Mouse (Mus musculus) intestine, embryonic 15.5 days (tissue): ENCODE data around the gene Chrnb4. TPM values are rescaled to one million over a fixed set of nuclear protein-coding genes. Genes with fewer than 3 reads are reported as not detected.

Experiments used
- ATAC-seq: fragments of 200-750 bp; cut with Nextera tagmentation; 2 replicates; pipeline ENCODE4 v1.8.0; 2017; ENCODE audit warnings: moderate TSS enrichment, moderate library complexity
- H3K27ac ChIP-seq: fragments of 300-500 bp; sonication (generic); 2 replicates; pipeline ENCODE4 v1.5.1; 2015; ENCODE audit warnings: mild to moderate bottlenecking, inconsistent platforms
- H3K27me3 ChIP-seq: fragments of 300-500 bp; sonication (generic); replicated peaks from 2 replicates; pipeline ENCODE4 v1.6.1; 2015; ENCODE audit warnings: inconsistent platforms
- H3K36me3 ChIP-seq: fragments of 300-500 bp; sonication (generic); 2 replicates; pipeline ENCODE4 v1.6.1; 2015; ENCODE audit warnings: inconsistent platforms
- H3K4me1 ChIP-seq: fragments of 300-500 bp; sonication (generic); replicated peaks from 2 replicates; pipeline ENCODE4 v1.6.1; 2015; ENCODE audit warnings: inconsistent platforms
- H3K4me2 ChIP-seq: fragments of 300-500 bp; sonication (generic); replicated peaks from 2 replicates; pipeline ENCODE4 v1.6.1; 2015; ENCODE audit warnings: mild to moderate bottlenecking, inconsistent platforms
- H3K4me3 ChIP-seq: fragments of 300-500 bp; sonication (generic); replicated peaks from 2 replicates; pipeline ENCODE4 v1.5.1; 2015; ENCODE audit warnings: inconsistent platforms
- H3K9ac ChIP-seq: fragments of 300-500 bp; sonication (generic); 2 replicates; pipeline ENCODE4 v1.6.1; 2015; ENCODE audit warnings: inconsistent platforms
- H3K9me3 ChIP-seq: fragments of 300-500 bp; sonication (generic); 2 replicates; pipeline ENCODE4 v1.6.1; 2016; ENCODE audit warnings: inconsistent platforms
- WGBS: fragments of 180-500 bp; shearing (Covaris S2); methylation state at CpG from one replicate; pipeline ENCODE4 v1.1.7; 2015; 5-methylcytosine and 5-hydroxymethylcytosine counted together
- polyA plus RNA-seq: library from polyadenylated mRNA; unstranded; fragments of >200 nt; fragmentation: Nextera tagmentation; extraction: Ambion mirVana; gene quantifications from 2 replicates; pipeline ENCODE4 v1.2.1, GENCODE M21; 2015

Chrnb4 gene
- polyA plus RNA-seq, 1 experiment from 2014 or later, result 5.5 TPM

DNA sequence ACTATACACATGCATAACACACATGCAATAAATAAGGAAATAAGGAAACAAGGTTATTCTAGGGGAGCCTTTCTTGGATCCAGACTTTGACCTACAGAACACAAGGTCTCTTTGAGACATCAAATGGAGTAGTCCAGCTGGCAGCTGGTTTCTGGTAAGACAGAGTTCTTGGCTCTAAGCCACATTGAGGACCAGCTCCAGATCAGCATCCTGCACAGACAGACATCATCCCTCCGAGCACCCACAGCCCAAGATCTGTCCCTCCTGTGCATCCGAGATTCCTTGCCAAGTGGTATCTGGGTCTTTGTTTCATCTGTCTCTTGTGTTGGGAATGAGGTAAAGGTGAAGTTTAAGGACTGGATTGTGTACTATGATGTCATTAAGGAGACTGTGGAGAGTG lies 3.6 kb downstream of the Chrnb4 start:
- Histone ChIP-seq H3K27me3 (no peaks in the 10 kb centered on the region), H3K4me3 (no peak overlapping the region), H3K27ac (no peak overlapping the region), H3K9ac (no peak overlapping the region), H3K9me3 (no peaks in the 10 kb centered on the region), H3K4me1 (0 out of 2 replicates have a peak, but pooled peaks cover 4% of the 10 kb centered on the region), H3K4me2 (no peak overlapping the region), H3K36me3 (no peaks in the 10 kb centered on the region)
- ATAC-seq, result no peak
- WGBS, result 67% methylated on average over 2 of the region's 2 CpGs

DNA sequence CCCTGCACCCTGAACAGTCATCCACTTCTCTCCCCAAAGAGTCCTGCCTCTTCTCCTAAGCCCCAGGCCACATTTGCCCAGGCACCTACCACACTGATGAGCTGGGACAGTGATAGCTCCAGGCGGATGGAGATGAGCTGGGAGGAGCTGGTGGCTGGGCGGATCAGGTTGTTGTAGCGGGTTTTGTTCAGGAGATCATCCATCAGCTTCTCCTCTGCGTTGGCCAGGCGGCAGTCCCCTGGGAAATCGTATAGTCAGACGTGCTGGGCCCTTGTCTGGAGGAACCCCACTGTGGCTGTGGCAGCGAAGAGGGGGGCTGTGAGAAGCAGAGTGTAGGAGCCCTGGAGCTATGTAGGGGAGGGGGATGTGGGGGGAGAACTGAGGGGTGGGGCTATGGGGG lies 4.9 kb downstream of the Chrnb4 start:
- H3K4me1 ChIP-seq, result 0 out of 2 replicates have a peak, but pooled peaks cover 4% of the 10 kb centered on the region
- no peaks in the 10 kb centered on the region for H3K36me3 ChIP-seq
- ATAC-seq, result 0 out of 2 replicates have a peak, but pooled peaks have one; percentile 29
- WGBS, result 13% methylated on average over 8 of the region's 8 CpGs
- no peak overlapping the region for H3K27ac ChIP-seq
- H3K9ac ChIP-seq, result no peak overlapping the region
- H3K27me3 ChIP-seq, result no peaks in the 10 kb centered on the region
- no peaks in the 10 kb centered on the region for H3K9me3 ChIP-seq
- no peak overlapping the region for H3K4me3 ChIP-seq
- no peak overlapping the region for H3K4me2 ChIP-seq

DNA sequence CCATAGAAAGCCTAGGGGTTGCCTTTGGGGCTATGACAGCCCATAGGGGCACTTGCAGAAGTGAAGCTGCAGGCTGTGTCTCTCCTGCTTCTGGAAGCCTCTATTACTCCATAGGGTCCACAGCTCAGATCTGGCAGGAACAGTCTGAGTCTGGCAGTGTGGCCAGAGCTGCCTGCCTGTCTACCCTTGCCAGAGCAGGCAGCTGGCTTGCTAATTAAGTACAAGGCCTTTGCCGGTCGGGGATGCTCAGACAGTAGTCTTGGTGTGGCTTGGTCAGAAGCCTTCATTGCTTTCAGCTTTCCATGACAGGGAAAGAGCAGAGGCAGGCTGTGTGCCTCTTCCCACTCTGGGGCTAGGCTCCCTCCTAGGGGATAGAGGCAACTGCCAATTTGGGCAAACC lies 7.2 kb downstream of the Chrnb4 start:
- Histone ChIP-seq H3K27me3 (no peaks in the 10 kb centered on the region), H3K4me2 (no peak overlapping the region), H3K9me3 (no peaks in the 10 kb centered on the region), H3K36me3 (no peaks in the 10 kb centered on the region), H3K4me1 (no peaks in the 10 kb centered on the region), H3K9ac (no peak overlapping the region), H3K27ac (no peak overlapping the region), H3K4me3 (no peak overlapping the region)
- no peak for ATAC-seq
- WGBS, result 86% methylated on average over 2 of the region's 2 CpGs

DNA sequence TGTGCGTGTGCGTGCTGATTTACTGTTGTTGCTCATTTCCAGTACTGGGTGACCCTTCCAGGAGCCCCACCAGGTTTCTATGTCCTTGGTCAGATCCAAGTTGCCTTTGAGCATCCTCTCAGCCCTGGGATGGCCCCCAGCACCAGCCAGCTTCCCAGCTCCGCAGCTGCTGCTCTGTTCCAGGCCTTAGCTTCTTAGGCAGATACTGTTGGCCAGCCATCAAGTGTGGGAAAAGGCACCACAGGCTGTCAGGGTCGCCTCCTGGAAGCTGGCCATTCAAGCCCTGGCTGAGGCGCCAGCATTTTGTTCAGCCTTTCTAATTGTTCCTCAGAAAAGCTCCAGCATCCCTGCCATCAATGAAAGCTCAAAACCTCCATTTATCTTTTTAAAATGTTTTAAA lies 8.6 kb downstream of the Chrnb4 start:
- H3K27ac ChIP-seq, result no peak overlapping the region
- 70% methylated on average over 5 of the region's 5 CpGs for WGBS
- H3K4me1 ChIP-seq, result no peaks in the 10 kb centered on the region
- no peaks in the 10 kb centered on the region for H3K9me3 ChIP-seq
- no peak for ATAC-seq
- no peak overlapping the region for H3K4me3 ChIP-seq
- no peak overlapping the region for H3K4me2 ChIP-seq
- H3K27me3 ChIP-seq, result no peaks in the 10 kb centered on the region
- H3K9ac ChIP-seq, result no peak overlapping the region
- H3K36me3 ChIP-seq, result no peaks in the 10 kb centered on the region

DNA sequence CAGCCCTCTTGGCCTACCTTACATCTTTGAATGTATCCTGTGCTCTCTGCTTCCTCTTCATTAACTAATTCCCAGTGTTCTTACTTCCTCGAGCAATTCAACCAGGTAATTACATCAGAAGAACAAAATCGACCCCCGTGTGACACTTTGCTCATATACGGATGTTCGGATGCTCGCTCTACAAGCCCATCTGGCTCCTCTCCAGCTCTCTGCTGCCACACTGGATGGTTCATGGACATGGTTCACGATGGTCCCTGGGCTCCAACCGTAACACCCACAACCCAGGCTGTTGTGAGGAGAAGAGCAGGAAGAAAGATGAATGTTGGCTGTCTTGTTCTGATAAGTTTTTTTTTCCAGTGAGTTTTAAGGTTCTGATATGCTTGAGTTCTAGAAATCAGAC lies 9.6 kb downstream of the Chrnb4 start:
- H3K9me3 ChIP-seq, result no peaks in the 10 kb centered on the region
- ATAC-seq, result no peak
- no peak overlapping the region for H3K9ac ChIP-seq
- H3K36me3 ChIP-seq, result no peaks in the 10 kb centered on the region
- no peak overlapping the region for H3K4me2 ChIP-seq
- H3K27ac ChIP-seq, result no peak overlapping the region
- H3K27me3 ChIP-seq, result no peaks in the 10 kb centered on the region
- H3K4me1 ChIP-seq, result no peaks in the 10 kb centered on the region
- 76% methylated on average over 8 of the region's 8 CpGs for WGBS
- H3K4me3 ChIP-seq, result no peak overlapping the region

DNA sequence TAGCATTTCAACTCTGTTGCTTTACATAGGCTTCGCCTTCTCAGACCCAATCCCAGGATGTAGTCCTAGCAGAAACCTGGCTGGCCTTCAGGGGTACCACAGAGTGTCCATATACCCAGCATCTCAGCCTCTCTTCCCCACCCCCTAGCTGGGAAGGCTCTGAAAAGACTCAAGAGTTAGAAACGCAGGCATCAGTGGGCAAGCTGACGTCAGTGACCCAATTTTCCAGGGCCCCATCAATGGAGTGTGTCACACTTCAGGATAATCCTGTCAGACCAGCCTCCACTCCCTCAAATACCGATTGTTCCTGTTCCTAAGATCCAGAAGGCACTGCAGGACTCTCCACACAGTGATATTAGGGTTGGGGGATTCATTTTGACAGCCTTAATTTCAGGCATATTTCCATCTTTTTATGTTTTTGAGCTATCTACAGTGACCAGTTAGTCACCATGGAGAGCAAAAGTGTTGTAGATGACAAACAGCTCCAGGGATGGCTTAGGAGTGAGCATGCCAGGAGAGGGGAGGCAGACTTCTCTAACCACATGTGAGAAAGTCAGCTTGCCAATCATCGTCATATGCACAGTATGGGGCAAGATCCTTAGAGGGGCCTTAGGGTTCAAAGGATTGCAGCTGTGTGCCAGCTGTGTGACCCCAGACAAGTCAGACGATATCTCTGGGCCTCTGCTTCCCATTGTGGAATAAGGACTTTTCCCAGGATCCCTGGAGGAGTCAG lies 17.0 kb downstream of the Chrnb4 start:
- no peak overlapping the region for H3K9ac ChIP-seq
- H3K27me3 ChIP-seq, result peaks cover 8% of the 10 kb centered on the region
- no peaks in the 10 kb centered on the region for H3K4me1 ChIP-seq
- no peaks in the 10 kb centered on the region for H3K9me3 ChIP-seq
- no peak for ATAC-seq
- H3K4me3 ChIP-seq, result no peak overlapping the region
- H3K36me3 ChIP-seq, result no peaks in the 10 kb centered on the region
- 64% methylated on average over 6 of the region's 6 CpGs for WGBS
- no peak overlapping the region for H3K27ac ChIP-seq
- H3K4me2 ChIP-seq, result no peak overlapping the region

DNA sequence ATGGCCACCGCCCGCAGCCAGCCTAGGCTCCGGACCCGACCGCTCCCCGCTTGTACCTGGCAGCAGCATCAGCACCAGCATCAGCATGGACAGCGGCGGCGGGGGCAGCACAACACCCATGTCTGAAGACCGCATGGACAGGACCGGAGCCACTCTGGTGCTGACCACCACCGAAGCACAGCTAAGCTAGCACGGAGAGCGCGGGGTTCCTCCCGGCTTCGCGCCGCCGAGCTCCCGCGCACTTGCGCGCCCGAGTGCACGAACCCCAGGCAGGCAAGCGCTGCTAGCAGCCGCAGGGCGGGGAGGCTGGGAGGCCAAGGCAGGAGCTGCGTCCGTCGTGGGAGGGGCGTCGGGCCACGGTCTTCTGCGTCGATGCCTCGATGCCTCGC lies 22.3 kb downstream of the Chrnb4 start, which contains the start of gene Chrna3:
Gene Chrna3, minus strand, starts transcription at position 288 of the 389 bp plus-strand sequence.
- Histone ChIP-seq H3K9ac (no peak within 1 kb of the TSS), H3K4me3 (peak within 1 kb of the TSS; percentile 24), H3K36me3 (no peaks in the 10 kb centered on the region), H3K27ac (no peak within 1 kb of the TSS), H3K9me3 (no peaks in the 10 kb centered on the region), H3K27me3 (peaks cover 37% of the 10 kb centered on the region), H3K4me1 (peaks cover 8% of the 10 kb centered on the region; the same call in 1 of the 2 replicates), H3K4me2 (peak within 1 kb of the TSS; percentile 61)
- WGBS, result under 1% methylated on average over 39 of the region's 39 CpGs
- ATAC-seq, result peak; percentile 74

DNA sequence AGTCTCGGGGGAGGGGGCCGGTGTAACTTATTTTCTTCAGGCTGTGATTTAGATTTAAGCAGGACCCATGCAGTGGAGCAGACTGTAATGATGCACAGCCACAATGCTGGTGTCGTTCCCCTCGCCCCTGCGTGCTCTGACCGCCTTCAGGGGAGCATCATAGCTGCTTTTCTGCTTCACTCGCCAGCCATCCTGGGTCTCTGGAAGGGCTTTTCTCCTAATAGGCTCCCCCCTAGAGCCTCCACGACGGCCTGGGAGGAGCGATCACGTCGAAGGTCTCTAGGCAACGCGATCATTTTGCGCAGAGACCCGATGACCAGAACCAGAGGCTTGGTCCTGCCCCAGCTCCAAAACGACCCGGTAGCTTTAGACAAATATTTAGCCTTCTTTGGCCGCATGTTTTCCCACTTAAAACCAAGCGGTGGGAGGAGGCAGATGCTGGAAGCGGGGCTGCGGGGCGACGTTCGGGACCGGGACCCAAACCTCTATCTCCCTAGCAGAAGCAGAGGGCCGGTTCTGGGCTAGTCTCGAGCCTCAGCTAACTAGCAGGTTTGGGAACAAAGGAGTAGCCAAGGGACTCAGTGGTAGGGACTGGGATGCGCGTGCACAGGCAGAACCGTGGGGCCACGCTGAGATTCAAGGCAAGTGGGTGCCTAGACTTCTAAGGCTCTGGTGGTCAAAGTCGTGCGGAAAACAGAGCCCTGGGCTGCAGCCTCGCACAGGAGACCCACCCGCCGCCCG lies 22.9 kb downstream of the Chrnb4 start:
- no peak overlapping the region for H3K9ac ChIP-seq
- peak overlapping the region; percentile 61 for H3K4me2 ChIP-seq
- ATAC-seq, result 0 out of 2 replicates have a peak, but pooled peaks have one; percentile 8
- WGBS, result 10% methylated on average over 38 of the region's 38 CpGs
- H3K36me3 ChIP-seq, result no peaks in the 10 kb centered on the region
- H3K9me3 ChIP-seq, result no peaks in the 10 kb centered on the region
- H3K4me3 ChIP-seq, result peak overlapping the region; percentile 24
- H3K4me1 ChIP-seq, result peaks cover 8% of the 10 kb centered on the region; the same call in 1 of the 2 replicates
- peaks cover 37% of the 10 kb centered on the region for H3K27me3 ChIP-seq
- H3K27ac ChIP-seq, result no peak overlapping the region

DNA sequence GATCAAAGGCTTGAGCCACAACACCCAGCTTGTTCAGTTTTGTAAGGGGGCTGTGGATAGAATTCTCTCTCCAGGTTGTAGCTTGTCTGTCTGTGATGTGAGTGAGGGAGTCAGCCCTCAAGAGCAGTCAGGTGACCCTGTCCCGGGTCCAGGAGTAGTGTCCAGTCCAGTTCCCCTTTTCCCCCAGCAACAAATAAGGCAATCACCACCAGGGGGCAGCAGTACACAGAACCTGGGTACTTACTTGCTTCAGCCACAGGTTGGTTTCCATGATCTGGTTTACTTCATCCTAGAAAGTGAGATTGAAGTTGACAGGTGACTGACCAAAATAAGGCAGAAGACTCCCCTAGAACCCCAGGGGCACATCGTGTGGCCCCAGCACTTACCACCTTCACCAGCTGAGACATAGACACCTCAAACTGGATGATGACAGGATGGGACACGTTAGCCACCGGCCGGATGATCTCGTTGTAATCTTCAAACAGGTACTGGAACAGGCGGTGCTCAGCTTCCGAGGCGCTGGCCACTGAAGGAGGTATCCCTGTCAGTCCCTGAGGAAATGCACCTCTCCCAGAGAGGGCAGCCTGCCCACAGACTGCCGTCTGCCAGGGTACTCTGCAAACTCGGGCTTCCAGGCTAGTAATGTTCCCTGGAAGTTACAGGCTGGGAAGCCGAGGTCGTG lies 24.5 kb downstream of the Chrnb4 start:
- peaks cover 37% of the 10 kb centered on the region for H3K27me3 ChIP-seq
- no peak overlapping the region for H3K9ac ChIP-seq
- H3K4me3 ChIP-seq, result no peak overlapping the region
- no peak overlapping the region for H3K4me2 ChIP-seq
- H3K27ac ChIP-seq, result no peak overlapping the region
- no peak for ATAC-seq
- H3K4me1 ChIP-seq, result peaks cover 8% of the 10 kb centered on the region; the same call in 1 of the 2 replicates
- WGBS, result 32% methylated on average over 13 of the region's 13 CpGs
- no peaks in the 10 kb centered on the region for H3K36me3 ChIP-seq
- no peaks in the 10 kb centered on the region for H3K9me3 ChIP-seq

DNA sequence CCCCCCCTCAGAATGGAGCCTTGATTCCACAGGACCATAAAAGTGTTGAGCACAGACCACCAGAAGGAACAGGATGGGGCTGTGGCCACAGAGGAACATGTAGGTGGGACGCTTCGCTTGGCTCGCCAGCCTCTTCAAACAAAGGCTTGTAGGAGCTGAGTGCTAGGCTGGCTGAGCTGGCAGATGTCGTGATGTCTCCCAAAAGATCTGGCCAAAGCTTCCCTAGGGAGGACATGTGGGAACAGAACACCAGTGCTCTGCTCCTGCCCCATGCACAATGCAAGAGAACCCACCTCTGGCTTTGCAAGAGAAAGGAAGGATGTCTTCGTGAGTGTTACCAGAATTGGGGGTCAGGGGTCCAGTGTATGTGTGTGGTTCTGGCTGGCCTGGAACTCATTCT lies 25.3 kb downstream of the Chrnb4 start:
- H3K9ac ChIP-seq, result no peak overlapping the region
- H3K27ac ChIP-seq, result no peak overlapping the region
- no peak overlapping the region for H3K4me2 ChIP-seq
- whole genome bisulfite sequencing, result 79% methylated on average over 5 of the region's 5 CpGs
- peaks cover 8% of the 10 kb centered on the region; the same call in 1 of the 2 replicates for H3K4me1 ChIP-seq
- peaks cover 37% of the 10 kb centered on the region for H3K27me3 ChIP-seq
- H3K36me3 ChIP-seq, result no peaks in the 10 kb centered on the region
- H3K4me3 ChIP-seq, result no peak overlapping the region
- no peaks in the 10 kb centered on the region for H3K9me3 ChIP-seq
- no peak for ATAC-seq

DNA sequence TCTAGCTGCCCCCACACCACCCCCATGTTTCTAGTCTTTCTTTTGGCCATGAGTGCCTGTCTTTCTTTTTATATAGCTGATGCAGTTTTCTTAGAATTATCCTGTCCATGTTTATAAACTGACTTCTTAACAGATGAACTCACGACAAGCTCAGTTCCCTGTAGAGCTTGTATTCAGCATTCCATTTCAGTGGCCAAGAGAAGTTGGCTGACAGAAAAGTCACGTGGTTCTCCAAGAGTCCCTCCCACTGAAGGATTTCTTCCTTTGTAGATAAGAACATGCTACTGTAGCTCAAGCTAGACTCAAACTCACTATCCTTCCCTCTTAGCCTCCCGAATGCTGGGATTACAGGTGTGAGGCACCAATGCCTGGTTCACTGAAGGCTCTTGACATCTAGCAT lies 31.7 kb downstream of the Chrnb4 start:
- ATAC-seq, result no peak
- H3K9ac ChIP-seq, result no peak overlapping the region
- no peak overlapping the region for H3K4me2 ChIP-seq
- H3K4me1 ChIP-seq, result no peaks in the 10 kb centered on the region
- no peak overlapping the region for H3K27ac ChIP-seq
- H3K27me3 ChIP-seq, result 0 out of 2 replicates have a peak, but pooled peaks cover 2% of the 10 kb centered on the region
- H3K4me3 ChIP-seq, result no peak overlapping the region
- H3K9me3 ChIP-seq, result no peaks in the 10 kb centered on the region
- WGBS, result 75% methylated on average over 3 of the region's 3 CpGs
- H3K36me3 ChIP-seq, result no peaks in the 10 kb centered on the region

DNA sequence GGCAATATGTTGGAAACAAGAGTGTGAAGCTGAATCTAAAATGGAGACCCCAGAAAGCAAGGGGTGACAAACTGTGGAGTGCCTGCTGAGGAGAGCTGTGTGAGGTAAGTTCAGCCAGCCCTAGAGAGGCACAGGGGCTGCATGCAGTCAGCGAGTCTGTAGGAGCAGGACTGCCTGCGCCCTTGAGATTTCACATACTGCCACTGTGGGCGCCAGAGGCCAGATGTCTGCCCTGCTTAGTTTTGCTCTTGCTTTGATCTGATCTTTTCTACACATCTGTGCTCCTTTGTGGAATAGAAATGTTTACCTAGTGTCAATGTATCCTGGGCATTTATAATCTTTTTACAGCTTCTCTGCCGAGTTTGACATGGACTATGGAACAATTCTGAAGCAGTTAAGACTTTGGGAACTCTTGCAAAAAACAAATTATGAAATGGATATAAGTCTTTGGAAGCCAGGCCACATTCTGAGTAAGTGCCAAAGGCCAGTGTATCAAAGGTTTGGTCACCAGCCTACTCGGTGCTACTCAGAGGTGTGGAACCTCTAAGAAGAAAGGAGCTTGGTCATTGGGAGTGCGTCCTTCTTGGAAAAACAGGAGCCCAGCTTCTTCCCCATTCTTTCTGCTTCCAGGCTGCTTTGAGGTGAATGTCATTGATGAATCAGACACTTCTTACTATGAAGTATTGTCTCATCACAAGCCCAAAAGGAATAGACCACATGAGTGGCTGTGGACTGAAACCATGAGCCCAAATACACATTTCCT lies 37.8 kb downstream of the Chrnb4 start:
- no peak overlapping the region for H3K27ac ChIP-seq

More for the DNA sequence above, 37.8 kb downstream of the Chrnb4 start:
- ATAC-seq, result peak; percentile 56
- no peaks in the 10 kb centered on the region for H3K4me1 ChIP-seq
- no peaks in the 10 kb centered on the region for H3K27me3 ChIP-seq
- WGBS, result 29% methylated on average over 6 of the region's 6 CpGs
- no peaks in the 10 kb centered on the region for H3K9me3 ChIP-seq
- no peak overlapping the region for H3K4me3 ChIP-seq
- H3K9ac ChIP-seq, result no peak overlapping the region
- H3K4me2 ChIP-seq, result no peak overlapping the region
- H3K36me3 ChIP-seq, result no peaks in the 10 kb centered on the region
